Mouse (Mus musculus) right cerebral cortex, postnatal 36 days (tissue): ENCODE data around the gene Vmn2r65.

Source experiments
- DNase-seq, 2 experiments: peaks; one replicate each; pipeline ENCODE4 v3.0.0; 2022; ENCODE audit warnings: low spot score in 2 of 2, mixed read lengths in 1 of 2

The Vmn2r65 gene

DNA sequence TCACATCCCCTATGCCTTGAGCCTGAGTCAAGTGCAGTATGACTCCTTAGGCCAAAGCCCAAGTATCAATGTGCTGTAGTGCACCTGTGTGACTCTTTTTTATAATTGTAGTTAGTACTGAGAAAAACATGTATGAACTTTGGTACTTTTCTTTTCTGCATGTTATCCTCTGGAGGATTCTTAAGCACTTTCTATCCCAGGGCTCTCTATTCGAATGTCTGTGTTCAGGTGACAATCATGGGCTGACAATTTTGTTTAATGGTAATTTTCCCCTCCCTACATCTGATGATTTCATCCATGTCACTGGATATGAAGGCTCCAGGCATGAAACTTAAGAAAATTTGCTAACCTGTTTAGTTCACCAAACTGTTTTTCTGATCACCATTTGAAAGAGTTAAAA is at the start of gene Vmn2r65:
Gene Vmn2r65 (minus strand): TSS at position 101 of the 400 bp plus-strand sequence.
- DNase-seq = no peak

GRCm38 (mm10) chr7:85012168-85012567 is 48.3 kb upstream of the Vmn2r65 start, which contains the start of gene Vmn2r66:
Vmn2r66 (minus strand) TSS chr7:85012268.
- DNase-seq = no peak

DNA sequence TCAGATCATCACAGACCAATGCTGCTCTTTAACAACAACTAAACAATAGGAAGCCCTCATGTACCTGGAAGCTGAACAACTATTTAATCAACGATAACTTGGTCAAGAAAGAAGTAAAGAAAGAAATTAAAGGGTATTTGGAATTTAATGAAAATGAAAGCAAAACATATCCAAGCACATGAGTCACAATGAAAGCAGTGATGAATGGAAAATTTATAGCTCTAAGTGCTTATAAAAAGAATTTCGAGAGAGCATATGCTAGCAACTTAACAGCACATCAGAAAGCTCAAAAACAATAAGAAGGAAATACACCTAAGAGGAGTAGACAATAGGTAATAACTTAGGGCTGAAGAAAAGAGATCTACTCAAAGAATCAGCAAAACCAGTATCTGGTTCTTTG is 32.8 kb upstream of the Vmn2r65 start:
- no peak for DNase-seq
